Mouse (Mus musculus) kidney, postnatal 25 days (tissue): ENCODE results near the gene Tmc5.

Experiments used
- DNase-seq, 2 experiments: peaks; one replicate each; pipeline ENCODE4 v3.0.0; 2021; ENCODE audit warnings: mixed read lengths in 2 of 2

The Tmc5 gene

GRCm38 (mm10) chr7:118698882-118699281 lies 101.8 kb downstream of the Tmc5 start:
- DNase-seq, result no peak

GRCm38 (mm10) chr7:118703144-118703561 lies 106.1 kb downstream of the Tmc5 start:
- peak; percentile 14 to 48 for DNase-seq

- peak in 1 of 2 experiments; percentile 42 for DNase-seq
These were observed 107.1 kb downstream of the Tmc5 start for GRCm38 (mm10) chr7:118704001-118704850.

GRCm38 (mm10) chr7:118705101-118705961 lies 108.2 kb downstream of the Tmc5 start, which contains the start of gene Gde1:
Gene Gde1, minus strand, starts transcription at chr7:118705778.
- DNase-seq, result peak; percentile 96 to 99

- peak; percentile 35 to 51 for DNase-seq
These were observed 109.0 kb downstream of the Tmc5 start for GRCm38 (mm10) chr7:118706051-118706450.

GRCm38 (mm10) chr7:118706488-118706887 lies 109.4 kb downstream of the Tmc5 start:
- DNase-seq, result no peak

- DNase-seq, result peak in 1 of 2 experiments; percentile 24
These were observed 110.1 kb downstream of the Tmc5 start for GRCm38 (mm10) chr7:118707216-118707615.

- DNase-seq, result peak; percentile 78 to 84
These were observed 110.9 kb downstream of the Tmc5 start for GRCm38 (mm10) chr7:118708002-118708401.

GRCm38 (mm10) chr7:118710776-118711175 lies 113.7 kb downstream of the Tmc5 start:
- no peak for DNase-seq

GRCm38 (mm10) chr7:118712228-118713173 lies 115.4 kb downstream of the Tmc5 start, which contains the start of gene Ccp110:
Gene Ccp110, plus strand, starts transcription at chr7:118712552.
- DNase-seq, result peak; percentile 94 to 98

GRCm38 (mm10) chr7:118714873-118715272 lies 117.8 kb downstream of the Tmc5 start:
- no peak for DNase-seq

GRCm38 (mm10) chr7:118718066-118718465 lies 121.0 kb downstream of the Tmc5 start:
- no peak for DNase-seq

GRCm38 (mm10) chr7:118723927-118724326 lies 126.8 kb downstream of the Tmc5 start:
- DNase-seq, result no peak
